Mouse (Mus musculus) erythroblast, adult 5-6 weeks (primary cell): Measurements from ENCODE around the gene Snrpn. TPM values are rescaled to one million over a fixed set of nuclear protein-coding genes. Genes with fewer than 3 reads are reported as not detected.
"Not testable (repeated sequence)": the region's sequence is repeated elsewhere in the genome, so short reads cannot be mapped to it uniquely, and the experiment has no call there.

ENCODE experiments used
- ATAC-seq: replicated peaks from 2 replicates; pipeline ENCODE4 v1.8.0; 2016; ENCODE audit warnings: moderate number of reproducible peaks, mild to moderate bottlenecking, moderate TSS enrichment, inconsistent platforms; ENCODE audit not compliant: poor library complexity, low FRiP score, severe bottlenecking
- total RNA-seq, 2 experiments: library from RNA; stranded (forward) in 1 of 2; stranded (reverse) in 1 of 2; fragments of 150-400 nt in 1 of 2; fragments of 200-764, 138-1000 nt in 1 of 2; gene quantifications; 2 replicates each; pipeline versions ENCODE4 v1.2.3 to v1.2.4; 2015 to 2017; ENCODE audit warnings: low replicate concordance in 2 of 2

Gene Snrpn
- total RNA-seq (2015; ENCODE audit: low replicate concordance) (not detected in 2 replicates), total RNA-seq (2017; ENCODE audit: low replicate concordance) (not detected in 2 replicates)

- no peak for ATAC-seq
Measured at GRCm38 (mm10) chr7:60139742-60140480, at the start of gene Snrpn. Snrpn (minus strand) TSS chr7:60140219.

GRCm38 (mm10) chr7:60170250-60171185 lies 30.5 kb upstream of the Snrpn start:
- ATAC-seq: no peak

- no peak for ATAC-seq
Measured at GRCm38 (mm10) chr7:60125332-60125731, 14.7 kb downstream of the Snrpn start.

GRCm38 (mm10) chr7:60123086-60123624 lies 16.9 kb downstream of the Snrpn start:
- not testable (repeated sequence) for ATAC-seq

- no peak for ATAC-seq
Measured at GRCm38 (mm10) chr7:60122434-60123085, 17.5 kb downstream of the Snrpn start.

- no peak for ATAC-seq
Measured at GRCm38 (mm10) chr7:60097154-60097859, 42.7 kb downstream of the Snrpn start.

GRCm38 (mm10) chr7:60076301-60076700 lies 63.7 kb downstream of the Snrpn start:
- no peak for ATAC-seq

- ATAC-seq: no peak
Measured at GRCm38 (mm10) chr7:60047481-60048201, 92.4 kb downstream of the Snrpn start.

GRCm38 (mm10) chr7:60013186-60013585 lies 126.8 kb downstream of the Snrpn start:
- no peak for ATAC-seq

GRCm38 (mm10) chr7:60007727-60008360 lies 132.2 kb downstream of the Snrpn start:
- no peak for ATAC-seq

- ATAC-seq: no peak
Measured at GRCm38 (mm10) chr7:60006262-60006661, 133.8 kb downstream of the Snrpn start.

- ATAC-seq: no peak
Measured at GRCm38 (mm10) chr7:60004606-60005330, 135.3 kb downstream of the Snrpn start, which contains the start of the genes Snurf and Gm38393. Snurf (minus strand) TSS chr7:60005049. Gm38393 (minus strand) TSS chr7:60005064.

GRCm38 (mm10) chr7:60003921-60004605 lies 136.0 kb downstream of the Snrpn start:
- ATAC-seq: no peak

- ATAC-seq: no peak
Measured at GRCm38 (mm10) chr7:60003006-60003865, 136.8 kb downstream of the Snrpn start.

GRCm38 (mm10) chr7:59978646-59979045 lies 161.4 kb downstream of the Snrpn start:
- no peak for ATAC-seq
